Mouse (Mus musculus) kidney, adult 2 months (tissue): Measurements from ENCODE around the gene Cdc16.

Experiments
- CTCF ChIP-seq: fragments of 200-500 bp; conservative IDR thresholded peaks from 2 replicates; pipeline ENCODE4 v1.5.1; 2011; ENCODE audit warnings: low read depth, mild to moderate bottlenecking, control low read depth, low read length, moderate library complexity, mixed read lengths; ENCODE audit not compliant: insufficient read depth, insufficient read length
- POLR2A ChIP-seq: fragments of 200-500 bp; IDR thresholded peaks from one replicate; pipeline ENCODE4 v1.6.1; 2011; ENCODE audit warnings: low read depth, low read length, control low read depth

- TF ChIP-seq CTCF = peak; percentile 86
- TF ChIP-seq POLR2A = no peak
These were observed 3.8 kb upstream of the Cdc16 start for GRCm38 (mm10) chr8:13753680-13754079.
